Mouse (Mus musculus): ENCODE measurements at regions not wholly inside any gene's neighbourhood (a gene's known extent, or its start where the extent isn't known, plus 50 kb on each side); places are given as distances from the start of the nearest gene placed in this dataset.

GRCm38 (mm10) chr17:78086963-78087362 is 113.1 kb upstream of the Crim1 start:
- dilution Hi-C loops (cut with MboI; ENCODE audit: extremely low pct_ligation_motif_present, extremely low pct_unique_long_range_greater_than_20kb, low sequenced_read_pairs) (no loop called here), in situ Hi-C loops (cut with MboI; ENCODE audit: low pct_ligation_motif_present, low pct_unique_long_range_greater_than_20kb, low sequenced_read_pairs) (no loop called here)
- no peak for TF ChIP-seq MAX (IDR thresholded peaks at IDR 0.05; ENCODE audit: low read length)
- TF ChIP-seq ZKSCAN1 (IDR thresholded peaks at IDR 0.05; ENCODE audit: borderline replicate concordance, low read depth, low read length) = no peak
- no peak for TF ChIP-seq ZC3H11A (IDR thresholded peaks at IDR 0.05; ENCODE audit: low read depth, low read length)
- 0 out of 2 replicates have a peak, but pooled peaks have one; percentile 21 for TF ChIP-seq MAFK (IDR thresholded peaks at IDR 0.05; ENCODE audit: insufficient replicate concordance, low read length)
- TF ChIP-seq KAT2A (IDR thresholded peaks at IDR 0.05; ENCODE audit: insufficient replicate concordance, low read length) = no peak
- no peak for TF ChIP-seq POLR2AphosphoS2 (IDR thresholded peaks at IDR 0.05; ENCODE audit: low read depth, low read length)
- no peak for TF ChIP-seq SMC3 (IDR thresholded peaks at IDR 0.05; ENCODE audit: low read depth, low read length)
- TF ChIP-seq EP300 (IDR thresholded peaks at IDR 0.05; ENCODE audit: low read length) = peak; percentile 73
- H3K36me3 ChIP-seq (replicated peaks in 1 of 2; ENCODE audit: control insufficient read depth in 1 of 2, insufficient read depth in 1 of 2, low read length in 1 of 2) = no peaks in the 10 kb centered on the region
- H3K4me3 ChIP-seq (replicated peaks in 1 of 3; ENCODE audit: low read depth in 2 of 3, low read length in 2 of 3, poor library complexity in 1 of 3) = no peak overlapping the region
- DNase-seq (ENCODE audit: extremely low read depth) = peak; percentile 68
- no peaks in the 10 kb centered on the region for H3K27me3 ChIP-seq (replicated peaks)
- H3K79me2 ChIP-seq (replicated peaks; ENCODE audit: control insufficient read depth, extremely low read depth, insufficient read depth, poor library complexity, severe bottlenecking) = no peaks in the 10 kb centered on the region
- no peak overlapping the region for H3K27ac ChIP-seq (ENCODE audit: insufficient read depth, low read depth)
- no peak overlapping the region; the same call in 1 of the 2 replicates for H3K4me2 ChIP-seq (ENCODE audit: insufficient read depth, low read depth, poor library complexity, severe bottlenecking)
- H3K4me1 ChIP-seq (ENCODE audit: control insufficient read depth in 1 of 2, insufficient read depth in 2 of 2) = peaks cover 0 to 4% of the 10 kb centered on the region in 2 experiments; a peak in 2 of 4 replicates
- no peak overlapping the region for H3K9ac ChIP-seq (ENCODE audit: insufficient read depth, low read depth)
- no peaks in the 10 kb centered on the region for H3K9me3 ChIP-seq (replicated peaks; ENCODE audit: low read length)

- no peak for DNase-seq (ENCODE audit: extremely low read depth)
- TF ChIP-seq ETS1 (conservative IDR thresholded peaks at IDR 0.05; ENCODE audit: low read depth, low read length) = no peak
- TF ChIP-seq HCFC1 (IDR thresholded peaks at IDR 0.05; ENCODE audit: low read depth, low read length) = no peak
- TF ChIP-seq MAZ (IDR thresholded peaks at IDR 0.05; ENCODE audit: low read depth, low read length) = no peak
- TF ChIP-seq UBTF (IDR thresholded peaks at IDR 0.05; ENCODE audit: low read depth, low read length) = no peak
- no peak for TF ChIP-seq TBP (conservative IDR thresholded peaks at IDR 0.05; ENCODE audit: low read depth, low read length)
- no peak for TF ChIP-seq ZC3H11A (IDR thresholded peaks at IDR 0.05; ENCODE audit: low read depth, low read length)
- TF ChIP-seq GABPA (IDR thresholded peaks at IDR 0.05; ENCODE audit: insufficient replicate concordance, low read depth, low read length) = no peak
- TF ChIP-seq SMC3 (IDR thresholded peaks at IDR 0.05; ENCODE audit: low read depth, low read length) = no peak
- TF ChIP-seq USF1 (IDR thresholded peaks at IDR 0.05; ENCODE audit: low read depth, low read length) = no peak
- no peak for TF ChIP-seq TCF12 (IDR thresholded peaks at IDR 0.05; ENCODE audit: low read depth, low read length)
- TF ChIP-seq MXI1 (IDR thresholded peaks at IDR 0.05; ENCODE audit: low read depth, low read length) = no peak
- dilution Hi-C loops (cut with MboI; ENCODE audit: extremely low pct_ligation_motif_present, extremely low pct_unique_long_range_greater_than_20kb, low sequenced_read_pairs) = no loop called here
- no peak overlapping the region for H3K4me2 ChIP-seq (ENCODE audit: insufficient read depth, low read depth, poor library complexity, severe bottlenecking)
- no peaks in the 10 kb centered on the region for H3K36me3 ChIP-seq (replicated peaks in 1 of 2; ENCODE audit: control insufficient read depth in 1 of 2, insufficient read depth in 1 of 2, low read length in 1 of 2)
- no peaks in the 10 kb centered on the region for H3K79me2 ChIP-seq (replicated peaks; ENCODE audit: control insufficient read depth, extremely low read depth, insufficient read depth, poor library complexity, severe bottlenecking)
- no peaks in the 10 kb centered on the region for H3K4me1 ChIP-seq (ENCODE audit: control insufficient read depth in 1 of 2, insufficient read depth in 2 of 2)
- H3K9me3 ChIP-seq (replicated peaks; ENCODE audit: low read length) = no peaks in the 10 kb centered on the region
- no peak overlapping the region for H3K9ac ChIP-seq (ENCODE audit: insufficient read depth, low read depth)
- H3K27ac ChIP-seq (ENCODE audit: insufficient read depth, low read depth) = no peak overlapping the region
- H3K4me3 ChIP-seq (replicated peaks in 1 of 3; ENCODE audit: low read depth in 2 of 3, low read length in 2 of 3, poor library complexity in 1 of 3) = no peak overlapping the region
- no peaks in the 10 kb centered on the region for H3K27me3 ChIP-seq (replicated peaks)
- in situ Hi-C loops (cut with MboI; ENCODE audit: low pct_ligation_motif_present, low pct_unique_long_range_greater_than_20kb, low sequenced_read_pairs) = no loop called here
Observed at GRCm38 (mm10) chr17:78097699-78098098, 102.3 kb upstream of the Crim1 start.
